Mouse (Mus musculus): ENCODE measurements at regions not wholly inside any gene's neighbourhood (a gene's known extent, or its start where the extent isn't known, plus 50 kb on each side); places are given as distances from the start of the nearest gene placed in this dataset.

DNA sequence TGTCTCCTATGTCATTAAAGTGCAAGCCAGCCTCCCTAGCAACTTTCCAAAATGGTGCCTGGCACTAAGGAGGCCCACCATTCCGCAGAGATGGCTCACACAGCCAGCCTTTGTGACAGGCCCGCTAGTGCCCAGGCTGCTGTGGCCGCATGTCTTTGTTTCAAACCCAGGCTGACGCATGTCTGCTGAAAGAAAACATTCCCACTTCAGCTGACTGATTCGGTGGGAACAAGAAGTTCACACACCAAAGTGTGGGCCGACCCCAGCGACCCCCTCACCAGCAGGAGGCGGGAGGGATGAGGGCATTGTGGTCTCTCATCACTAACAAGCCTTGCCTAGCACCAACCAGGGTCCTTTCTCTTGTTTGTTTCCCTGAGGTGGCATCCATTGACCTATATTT, 190.9 kb downstream of the Tle3 start:
- H3K9me3 ChIP-seq (replicated peaks; ENCODE audit: control insufficient read depth, low read length, poor library complexity, severe bottlenecking), result no peaks in the 10 kb centered on the region
- 0 out of 2 replicates have a peak, but pooled peaks cover 3% of the 10 kb centered on the region for H3K27me3 ChIP-seq (ENCODE audit: control insufficient read depth, insufficient read depth, low read depth, low read length)
- no peaks in the 10 kb centered on the region for H3K36me3 ChIP-seq (ENCODE audit: control insufficient read depth, insufficient read depth, low read length)
- H3K4me3 ChIP-seq (ENCODE audit: low read depth, low read length), result no peak overlapping the region
- no peak overlapping the region for H3K27ac ChIP-seq (ENCODE audit: low read length)
- H3K9ac ChIP-seq (ENCODE audit: low read depth, low read length), result no peak overlapping the region
- no peak for ATAC-seq
- H3K4me1 ChIP-seq (ENCODE audit: control insufficient read depth, insufficient read depth, low read length), result peaks cover 20% of the 10 kb centered on the region
- no peak overlapping the region for H3K4me2 ChIP-seq (ENCODE audit: low read length)
- 29% methylated on average over 8 of the region's 8 CpGs for WGBS

DNA sequence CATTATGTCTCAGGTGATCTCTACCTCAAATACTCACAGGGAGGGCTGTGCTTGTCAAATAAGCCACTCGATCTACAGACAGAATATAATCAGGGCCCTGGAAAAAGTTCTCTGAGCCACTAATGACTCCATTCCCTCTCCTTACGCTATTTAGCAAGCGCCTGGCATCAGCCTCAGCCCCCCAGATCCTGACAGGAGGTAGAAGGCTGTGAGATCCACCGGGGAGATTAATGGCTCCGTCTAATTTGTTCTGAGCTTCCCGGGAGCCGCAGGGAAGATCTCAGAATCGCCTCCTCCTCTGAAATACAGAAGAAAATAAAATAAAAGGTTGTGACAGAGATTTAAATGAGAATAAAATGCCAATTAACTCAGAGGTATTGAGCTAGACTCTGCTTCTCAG, 189.4 kb downstream of the Tle3 start:
- H3K36me3 ChIP-seq (ENCODE audit: control insufficient read depth, insufficient read depth, low read length), result no peaks in the 10 kb centered on the region
- H3K9ac ChIP-seq (ENCODE audit: low read depth, low read length), result no peak overlapping the region
- 15% methylated on average over 8 of the region's 8 CpGs for WGBS
- H3K4me3 ChIP-seq (ENCODE audit: low read depth, low read length), result no peak overlapping the region
- 0 out of 2 replicates have a peak overlapping the region, but pooled peaks have one; percentile 39 for H3K27ac ChIP-seq (ENCODE audit: low read length)
- no peak overlapping the region for H3K4me2 ChIP-seq (ENCODE audit: low read length)
- peaks cover 20% of the 10 kb centered on the region for H3K4me1 ChIP-seq (ENCODE audit: control insufficient read depth, insufficient read depth, low read length)
- H3K27me3 ChIP-seq (ENCODE audit: control insufficient read depth, insufficient read depth, low read depth, low read length), result peaks cover 3% of the 10 kb centered on the region; the same call in 1 of the 2 replicates
- no peak for ATAC-seq
- no peaks in the 10 kb centered on the region for H3K9me3 ChIP-seq (replicated peaks; ENCODE audit: control insufficient read depth, low read length, poor library complexity, severe bottlenecking)

DNA sequence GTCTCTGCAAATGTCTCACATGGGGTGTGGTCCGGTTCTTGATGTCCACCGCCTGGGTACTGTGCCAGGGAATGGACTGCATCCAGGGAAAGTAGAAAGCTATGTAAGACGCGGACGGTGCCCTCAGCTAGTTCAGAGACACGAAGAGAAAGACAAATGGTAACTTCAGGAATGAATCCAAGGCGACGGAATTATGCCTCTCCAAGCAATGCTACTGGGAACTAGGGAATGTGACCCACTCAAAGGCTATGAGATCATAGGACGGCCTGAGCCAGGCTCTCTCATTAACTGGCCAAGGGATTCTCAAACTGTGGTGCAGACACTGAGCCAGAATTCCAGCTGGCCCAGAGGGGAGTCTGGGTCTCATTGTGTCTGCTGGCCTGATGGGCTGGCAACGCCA, 186.5 kb downstream of the Tle3 start:
- no peak for ATAC-seq

DNA sequence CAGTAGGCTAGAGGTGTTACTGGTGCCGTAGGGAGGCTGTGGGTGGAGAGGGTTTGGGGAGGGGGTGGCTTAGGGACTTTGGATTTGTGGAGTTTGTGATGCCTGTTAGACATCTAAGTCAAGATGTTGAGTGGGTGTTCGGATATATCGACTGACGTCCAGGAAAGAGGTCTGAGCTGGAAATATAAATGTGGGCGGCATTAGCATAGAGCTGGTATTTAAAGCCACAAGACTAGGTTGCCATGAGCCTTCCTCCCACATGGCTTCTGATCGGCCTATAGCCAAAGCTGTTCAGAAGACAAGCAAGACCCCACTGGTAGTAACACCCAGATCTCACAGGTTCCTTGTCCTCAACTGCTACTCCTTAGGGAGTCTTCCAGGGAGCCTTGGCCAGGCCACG, 184.9 kb downstream of the Tle3 start:
- Histone ChIP-seq H3K4me2 (ENCODE audit: low read length) (no peak overlapping the region), H3K27me3 (ENCODE audit: control insufficient read depth, insufficient read depth, low read depth, low read length) (peaks cover 3% of the 10 kb centered on the region; the same call in 1 of the 2 replicates), H3K9ac (ENCODE audit: low read depth, low read length) (no peak overlapping the region), H3K27ac (ENCODE audit: low read length) (no peak overlapping the region), H3K4me1 (ENCODE audit: control insufficient read depth, insufficient read depth, low read length) (peaks cover 9% of the 10 kb centered on the region), H3K9me3 (replicated peaks; ENCODE audit: control insufficient read depth, low read length, poor library complexity, severe bottlenecking) (no peaks in the 10 kb centered on the region), H3K36me3 (ENCODE audit: control insufficient read depth, insufficient read depth, low read length) (no peaks in the 10 kb centered on the region), H3K4me3 (ENCODE audit: low read depth, low read length) (no peak overlapping the region)
- 93% methylated on average over 7 of the region's 7 CpGs for WGBS
- ATAC-seq, result no peak

More for the DNA sequence above, 186.5 kb downstream of the Tle3 start:
- peaks cover 20% of the 10 kb centered on the region for H3K4me1 ChIP-seq (ENCODE audit: control insufficient read depth, insufficient read depth, low read length)
- no peak overlapping the region for H3K27ac ChIP-seq (ENCODE audit: low read length)
- peaks cover 3% of the 10 kb centered on the region; the same call in 1 of the 2 replicates for H3K27me3 ChIP-seq (ENCODE audit: control insufficient read depth, insufficient read depth, low read depth, low read length)
- no peaks in the 10 kb centered on the region for H3K36me3 ChIP-seq (ENCODE audit: control insufficient read depth, insufficient read depth, low read length)
- no peak overlapping the region for H3K4me3 ChIP-seq (ENCODE audit: low read depth, low read length)
- no peak overlapping the region for H3K4me2 ChIP-seq (ENCODE audit: low read length)
- 73% methylated on average over 10 of the region's 10 CpGs for WGBS
- H3K9me3 ChIP-seq (replicated peaks; ENCODE audit: control insufficient read depth, low read length, poor library complexity, severe bottlenecking), result no peaks in the 10 kb centered on the region
- no peak overlapping the region for H3K9ac ChIP-seq (ENCODE audit: low read depth, low read length)

DNA sequence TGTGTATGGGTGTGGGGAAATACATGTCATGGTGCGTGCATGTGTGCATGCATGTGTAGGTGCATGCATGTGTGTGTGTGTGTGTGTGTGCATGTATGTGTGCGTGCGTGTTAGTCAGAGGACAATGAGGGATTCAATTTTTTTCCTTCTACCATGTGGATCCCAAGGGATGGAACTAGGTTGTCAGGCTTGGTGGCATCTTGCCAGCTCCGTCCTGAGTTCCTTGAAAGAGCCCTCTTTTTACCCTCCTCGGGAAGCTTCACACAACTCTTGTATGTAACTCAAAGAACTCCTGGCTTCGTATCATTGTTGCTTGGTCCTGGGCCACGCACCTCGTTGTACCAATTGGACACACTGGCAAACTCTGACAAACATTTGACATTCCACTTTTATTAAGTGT, 183.0 kb downstream of the Tle3 start:
- no peak overlapping the region for H3K27ac ChIP-seq (ENCODE audit: low read length)
- H3K36me3 ChIP-seq (ENCODE audit: control insufficient read depth, insufficient read depth, low read length), result no peaks in the 10 kb centered on the region
- no peak overlapping the region for H3K9ac ChIP-seq (ENCODE audit: low read depth, low read length)
- H3K4me3 ChIP-seq (ENCODE audit: low read depth, low read length), result no peak overlapping the region
- H3K9me3 ChIP-seq (replicated peaks; ENCODE audit: control insufficient read depth, low read length, poor library complexity, severe bottlenecking), result no peaks in the 10 kb centered on the region
- H3K4me2 ChIP-seq (ENCODE audit: low read length), result no peak overlapping the region
- no peaks in the 10 kb centered on the region; the same call in 1 of the 2 replicates for H3K4me1 ChIP-seq (ENCODE audit: control insufficient read depth, insufficient read depth, low read length)
- no peaks in the 10 kb centered on the region; the same call in 1 of the 2 replicates for H3K27me3 ChIP-seq (ENCODE audit: control insufficient read depth, insufficient read depth, low read depth, low read length)
- WGBS, result 78% methylated on average over 8 of the region's 8 CpGs
- ATAC-seq, result no peak

DNA sequence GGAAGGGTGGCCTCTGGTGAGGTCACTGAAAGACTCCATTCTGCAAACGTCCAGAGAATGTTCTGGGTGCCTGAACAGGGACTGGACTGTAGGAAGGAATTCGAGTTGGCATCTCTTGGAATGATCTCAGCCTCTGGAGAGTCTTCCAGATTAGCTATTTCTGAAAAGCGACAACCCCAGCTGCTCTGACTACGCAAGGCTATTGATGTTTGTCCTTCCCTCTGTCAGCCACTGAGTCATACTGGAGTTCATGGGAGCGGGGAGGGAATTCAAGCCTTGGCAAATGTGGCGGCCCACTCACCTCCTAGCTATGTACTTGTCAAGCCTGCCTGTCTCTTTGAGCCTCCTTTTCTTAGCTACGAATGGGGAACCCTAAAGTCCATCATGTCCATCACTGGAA, 182.4 kb downstream of the Tle3 start:
- no peak overlapping the region for H3K4me2 ChIP-seq (ENCODE audit: low read length)
- H3K36me3 ChIP-seq (ENCODE audit: control insufficient read depth, insufficient read depth, low read length), result no peaks in the 10 kb centered on the region
- WGBS, result 85% methylated on average over 7 of the region's 7 CpGs
- H3K4me1 ChIP-seq (ENCODE audit: control insufficient read depth, insufficient read depth, low read length), result peaks cover 1% of the 10 kb centered on the region; the same call in 1 of the 2 replicates
- no peak overlapping the region for H3K27ac ChIP-seq (ENCODE audit: low read length)
- no peak overlapping the region for H3K9ac ChIP-seq (ENCODE audit: low read depth, low read length)
- no peaks in the 10 kb centered on the region; the same call in 1 of the 2 replicates for H3K27me3 ChIP-seq (ENCODE audit: control insufficient read depth, insufficient read depth, low read depth, low read length)
- H3K9me3 ChIP-seq (replicated peaks; ENCODE audit: control insufficient read depth, low read length, poor library complexity, severe bottlenecking), result no peaks in the 10 kb centered on the region
- no peak for ATAC-seq
- no peak overlapping the region for H3K4me3 ChIP-seq (ENCODE audit: low read depth, low read length)

DNA sequence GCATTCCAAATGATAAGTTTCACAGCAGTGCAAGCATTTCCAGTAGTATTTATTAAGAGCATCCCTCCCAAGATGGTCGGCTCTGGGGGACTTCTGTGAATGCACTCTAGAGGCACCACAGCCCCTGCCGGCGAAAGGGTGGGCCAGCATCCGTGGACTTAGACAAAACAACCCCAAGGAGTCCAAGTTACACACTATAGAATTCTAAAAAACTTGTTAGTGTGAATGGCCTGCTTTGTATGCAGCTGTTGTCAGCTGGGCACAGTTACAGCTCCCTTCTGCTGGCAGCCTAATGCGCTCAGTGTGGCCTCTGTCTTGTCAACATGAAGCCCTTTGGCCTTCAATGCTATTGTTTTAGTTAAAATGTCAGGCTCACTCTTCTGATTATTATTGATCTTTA, 181.5 kb downstream of the Tle3 start:
- H3K27ac ChIP-seq (ENCODE audit: low read length), result no peak overlapping the region
- no peak for ATAC-seq
- no peaks in the 10 kb centered on the region for H3K9me3 ChIP-seq (replicated peaks; ENCODE audit: control insufficient read depth, low read length, poor library complexity, severe bottlenecking)
- H3K4me1 ChIP-seq (ENCODE audit: control insufficient read depth, insufficient read depth, low read length), result peaks cover 5% of the 10 kb centered on the region; the same call in 1 of the 2 replicates
- 46% methylated on average over 5 of the region's 5 CpGs for WGBS
- no peak overlapping the region for H3K4me2 ChIP-seq (ENCODE audit: low read length)
- H3K4me3 ChIP-seq (ENCODE audit: low read depth, low read length), result no peak overlapping the region
- H3K27me3 ChIP-seq (ENCODE audit: control insufficient read depth, insufficient read depth, low read depth, low read length), result no peaks in the 10 kb centered on the region; the same call in 1 of the 2 replicates
- no peak overlapping the region for H3K9ac ChIP-seq (ENCODE audit: low read depth, low read length)
- H3K36me3 ChIP-seq (ENCODE audit: control insufficient read depth, insufficient read depth, low read length), result no peaks in the 10 kb centered on the region

DNA sequence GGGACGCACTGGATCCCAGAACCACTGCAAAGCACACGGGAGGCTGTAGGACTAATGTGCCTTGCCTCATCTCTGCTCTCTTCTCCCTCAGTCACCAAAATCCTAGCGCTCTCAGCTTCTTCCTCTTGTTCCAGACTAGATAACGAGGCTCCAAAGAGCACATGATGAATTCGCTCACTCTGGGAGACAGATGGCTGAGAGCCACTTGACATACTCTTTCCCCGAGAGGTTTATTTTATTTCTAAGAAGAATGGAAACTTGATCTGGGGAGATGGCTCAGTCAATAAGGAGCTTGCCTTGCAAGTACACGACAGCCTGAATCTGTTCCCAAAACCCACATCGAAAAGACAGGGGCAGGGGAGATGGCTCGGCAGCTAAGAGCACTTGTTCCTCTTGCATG, 179.2 kb downstream of the Tle3 start:
- Histone ChIP-seq H3K9ac (ENCODE audit: low read depth, low read length) (no peak overlapping the region), H3K4me1 (ENCODE audit: control insufficient read depth, insufficient read depth, low read length) (peaks cover 5% of the 10 kb centered on the region; the same call in 1 of the 2 replicates), H3K27me3 (ENCODE audit: control insufficient read depth, insufficient read depth, low read depth, low read length) (no peaks in the 10 kb centered on the region), H3K9me3 (replicated peaks; ENCODE audit: control insufficient read depth, low read length, poor library complexity, severe bottlenecking) (no peaks in the 10 kb centered on the region), H3K4me3 (ENCODE audit: low read depth, low read length) (no peak overlapping the region), H3K27ac (ENCODE audit: low read length) (no peak overlapping the region), H3K4me2 (ENCODE audit: low read length) (no peak overlapping the region), H3K36me3 (ENCODE audit: control insufficient read depth, insufficient read depth, low read length) (no peaks in the 10 kb centered on the region)
- 49% methylated on average over 9 of the region's 9 CpGs for WGBS
- no peak for ATAC-seq

DNA sequence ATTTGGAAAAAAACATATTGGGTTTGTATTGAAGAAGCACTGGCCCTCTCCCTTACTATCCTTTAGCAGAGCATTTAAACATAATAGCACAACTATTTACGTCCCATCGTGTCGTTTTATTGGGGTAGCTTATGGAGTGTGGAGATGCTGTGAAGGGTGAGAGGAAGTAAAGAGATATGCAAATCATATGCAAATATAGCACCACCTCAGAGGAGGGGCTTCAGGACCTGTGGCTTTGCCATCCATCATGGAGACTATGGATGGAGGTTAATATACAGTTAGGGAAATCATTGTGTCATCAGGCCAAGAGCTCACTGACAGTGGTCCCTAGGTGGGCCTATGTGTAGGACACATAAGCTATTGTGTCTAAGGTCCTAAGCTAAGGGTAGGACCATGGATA, 178.2 kb downstream of the Tle3 start:
- 68% methylated on average over 3 of the region's 3 CpGs for WGBS

More for the DNA sequence above, 178.2 kb downstream of the Tle3 start:
- Histone ChIP-seq H3K9ac (ENCODE audit: low read depth, low read length) (no peak overlapping the region), H3K9me3 (replicated peaks; ENCODE audit: control insufficient read depth, low read length, poor library complexity, severe bottlenecking) (no peaks in the 10 kb centered on the region), H3K27ac (ENCODE audit: low read length) (no peak overlapping the region), H3K36me3 (ENCODE audit: control insufficient read depth, insufficient read depth, low read length) (no peaks in the 10 kb centered on the region), H3K4me1 (ENCODE audit: control insufficient read depth, insufficient read depth, low read length) (peaks cover 5% of the 10 kb centered on the region; the same call in 1 of the 2 replicates), H3K4me2 (ENCODE audit: low read length) (no peak overlapping the region), H3K27me3 (ENCODE audit: control insufficient read depth, insufficient read depth, low read depth, low read length) (no peaks in the 10 kb centered on the region), H3K4me3 (ENCODE audit: low read depth, low read length) (no peak overlapping the region)
- ATAC-seq, result no peak; the same call in 1 of the 2 replicates
